Mouse (Mus musculus) right cerebral cortex, postnatal 25 days (tissue): ENCODE data around the gene Egfr.
A peak's percentile ranks its signal among the peaks of the same experiment; 100 is the strongest.

Experiments used
- DNase-seq: peaks from one replicate; pipeline ENCODE4 v3.0.0; 2022

Gene Egfr

DNA sequence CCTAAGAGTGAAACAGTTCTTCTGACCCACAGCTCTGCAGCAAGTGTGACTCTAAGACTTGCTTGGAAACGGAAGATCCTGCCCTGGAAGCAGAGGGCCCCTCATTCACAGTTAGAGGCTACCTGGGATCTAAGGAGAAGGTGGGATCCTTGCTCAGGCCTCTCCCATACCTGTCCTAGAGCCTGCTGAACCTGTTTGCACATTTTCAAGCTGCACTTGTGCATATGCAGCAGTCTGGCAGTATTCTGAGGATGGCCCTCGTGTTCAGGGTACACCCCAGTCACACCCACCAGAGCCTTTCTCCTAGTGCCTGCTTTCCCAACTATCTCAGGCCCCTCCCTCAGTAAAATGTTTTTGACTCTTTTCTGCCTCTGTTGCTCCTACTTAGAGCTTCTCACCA is 29.6 kb downstream of the Egfr start:
- DNase-seq, result no peak

DNA sequence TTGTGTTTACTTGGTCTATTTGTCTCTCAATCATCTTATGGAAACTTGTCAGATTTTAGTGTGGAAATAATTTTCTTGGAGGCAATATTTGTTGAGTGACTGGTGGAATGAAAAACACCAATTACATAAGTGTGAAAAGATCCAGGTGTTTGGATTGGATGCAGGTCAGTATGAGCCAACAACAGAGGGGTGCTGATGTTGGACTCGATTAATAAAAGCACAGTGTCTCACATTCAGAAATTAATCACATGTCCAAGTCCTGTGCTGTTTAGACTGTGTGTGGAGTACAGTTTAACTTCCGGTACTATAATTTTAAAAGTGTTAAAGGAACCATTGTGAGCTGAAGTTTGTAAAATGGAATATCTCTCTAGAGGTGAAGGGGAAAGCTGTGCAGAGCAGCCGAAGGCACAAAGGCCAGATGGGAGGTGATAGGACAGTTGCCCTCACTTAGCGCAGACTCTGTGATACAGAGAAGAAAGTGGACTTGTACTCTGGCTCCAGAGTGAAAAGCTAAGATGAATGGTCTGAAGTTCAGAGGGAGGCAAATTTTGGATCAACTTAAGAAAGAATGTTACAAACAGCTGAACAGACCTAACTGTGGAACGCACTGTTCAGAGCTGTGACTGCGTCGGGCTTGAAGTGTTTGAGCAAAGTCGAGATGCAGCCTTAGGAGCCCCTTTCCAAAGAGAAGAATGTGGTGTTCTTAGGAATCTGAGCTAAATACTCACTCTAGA is 32.1 kb downstream of the Egfr start:
- no peak for DNase-seq

DNA sequence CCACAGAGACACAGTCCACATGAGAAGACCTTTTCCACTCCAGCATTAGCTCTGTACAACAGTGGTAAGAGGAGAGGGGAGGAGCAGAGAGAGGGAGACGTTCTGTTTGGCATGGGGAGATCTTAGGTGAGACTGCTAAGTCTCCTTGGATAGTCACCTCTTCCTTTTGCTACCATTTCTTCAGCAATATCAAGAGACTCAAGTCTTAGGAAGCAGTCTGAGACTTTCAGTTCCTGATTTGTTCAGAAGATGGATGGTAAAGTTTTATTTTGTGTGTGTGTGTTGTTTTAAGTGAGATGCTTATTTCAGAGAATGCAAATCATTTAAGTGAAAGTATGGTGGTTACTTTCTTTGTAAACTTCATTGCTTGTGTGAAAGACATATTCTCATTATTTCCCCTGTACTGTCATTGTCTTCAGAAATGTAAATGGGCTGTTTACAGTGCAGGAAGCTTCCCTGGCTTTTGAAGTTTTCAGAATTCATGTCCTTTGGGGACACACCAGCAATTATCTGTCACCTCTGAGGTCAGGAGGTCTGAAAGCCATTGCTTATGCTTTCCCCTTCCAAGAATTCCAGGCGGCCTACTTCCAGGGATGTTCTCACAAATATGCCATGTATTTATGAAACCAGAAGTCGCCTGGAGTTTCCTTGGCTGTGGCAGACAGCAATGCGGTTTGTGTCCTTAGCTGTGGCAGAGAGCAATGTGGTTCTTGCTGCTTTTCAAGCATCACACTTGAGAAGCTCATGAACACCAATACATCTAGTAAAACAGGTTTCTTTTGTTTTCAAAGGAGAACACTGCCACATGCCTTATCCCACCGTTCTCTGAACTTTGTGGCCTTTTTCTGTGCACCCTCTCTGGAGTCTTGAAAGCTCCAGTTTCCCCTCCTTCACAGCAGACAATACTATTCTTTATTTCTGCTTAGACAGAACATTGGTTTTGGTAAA is 40.9 kb downstream of the Egfr start:
- DNase-seq, result no peak

DNA sequence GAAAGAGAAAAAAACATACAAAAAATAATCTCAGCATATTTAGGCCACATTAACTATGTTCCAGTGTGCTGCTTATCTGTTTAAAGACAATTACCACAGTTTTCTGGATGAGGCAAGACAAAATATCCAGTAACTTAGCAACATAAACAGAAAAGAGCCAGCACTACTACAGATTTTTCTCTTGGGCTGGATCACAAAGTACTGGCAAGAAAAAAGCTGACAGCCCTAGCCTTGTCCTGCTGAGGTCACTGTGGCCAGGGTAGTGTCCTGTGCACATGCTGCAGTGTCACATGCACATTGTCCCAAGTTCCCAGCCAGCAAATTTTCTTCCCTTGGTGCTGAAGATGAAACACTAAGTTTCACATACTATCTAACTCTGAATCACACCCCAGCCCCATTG is 43.0 kb downstream of the Egfr start:
- no peak for DNase-seq

DNA sequence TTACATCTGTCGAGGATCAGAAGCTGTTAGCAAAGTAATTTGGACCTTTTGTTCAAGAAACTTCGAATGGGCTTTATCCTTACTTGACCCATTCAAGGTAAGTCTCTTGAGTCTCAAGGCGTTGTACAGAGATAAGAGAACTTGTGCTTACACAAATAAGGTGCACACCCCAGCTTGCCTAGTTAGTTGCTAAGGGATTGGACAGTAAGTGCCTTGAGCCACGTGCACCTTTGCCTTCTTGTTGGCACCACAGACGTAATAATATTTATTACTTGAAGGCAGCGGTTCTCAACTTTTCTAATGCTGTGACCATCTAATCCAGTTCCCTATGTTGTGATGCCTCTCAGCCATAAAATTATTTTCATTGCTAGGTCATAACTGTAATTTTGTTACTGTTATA is 43.5 kb downstream of the Egfr start:
- DNase-seq, result no peak

DNA sequence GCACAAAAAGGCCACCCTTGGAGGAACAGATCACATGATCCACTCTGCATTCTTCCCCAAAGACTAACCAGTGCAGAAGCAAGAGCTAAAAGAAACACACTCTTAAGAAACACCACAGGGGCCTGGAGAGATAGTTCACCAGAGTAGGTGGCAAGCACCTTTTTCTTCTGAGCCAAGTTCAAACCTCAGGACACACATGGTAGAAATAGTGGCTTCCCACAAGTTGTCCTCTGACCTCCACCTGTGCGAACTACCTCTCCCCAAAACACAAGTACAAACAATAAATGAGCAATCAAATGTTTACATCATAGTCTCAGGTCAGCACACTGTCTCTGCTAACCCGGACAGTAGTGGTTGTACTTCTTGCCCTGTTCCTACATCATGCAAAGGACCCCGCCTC is 45.5 kb downstream of the Egfr start:
- no peak for DNase-seq

- no peak for DNase-seq
These were observed 46.1 kb downstream of the Egfr start for GRCm38 (mm10) chr11:16798136-16798535.

DNA sequence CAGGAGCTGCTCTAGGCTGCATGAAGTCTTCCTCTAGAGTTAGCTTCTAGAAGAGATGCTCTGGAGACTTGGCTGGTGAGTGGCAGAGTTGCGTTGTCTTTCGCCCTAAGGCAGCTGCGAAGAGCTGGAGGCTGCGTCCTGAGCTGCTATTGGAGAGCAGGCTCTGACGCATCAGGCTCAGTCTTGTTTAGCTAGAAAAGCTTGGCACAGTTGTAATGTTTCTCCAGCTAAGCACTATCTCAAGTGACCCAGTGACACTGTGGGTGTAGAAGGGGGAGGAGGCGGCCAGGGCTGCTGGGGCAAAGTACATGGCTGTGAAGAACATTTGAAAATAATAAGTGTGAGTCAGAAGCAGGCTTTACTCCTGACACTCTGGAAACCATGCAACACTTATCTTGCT is 48.5 kb downstream of the Egfr start:
- no peak for DNase-seq

DNA sequence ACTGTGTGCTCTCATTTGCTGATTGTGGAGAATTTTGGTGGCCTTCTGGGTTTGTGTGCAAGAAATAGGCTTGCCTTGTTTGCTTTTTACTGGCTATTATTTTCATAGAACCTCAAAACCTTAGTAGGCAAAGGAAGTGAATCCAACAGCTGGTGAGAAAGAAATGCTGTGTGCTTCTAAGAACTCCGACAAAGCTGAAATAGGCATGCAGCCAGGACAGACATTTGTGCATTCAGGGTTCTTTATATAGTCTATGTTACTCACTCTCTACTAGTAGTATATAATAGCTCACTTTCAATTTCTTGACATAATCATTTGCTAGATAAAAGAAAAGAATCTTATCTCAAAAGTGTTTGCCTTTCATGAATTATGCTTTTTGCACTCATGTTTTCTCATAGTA is 50.7 kb downstream of the Egfr start:
- DNase-seq, result peak; percentile 47

GRCm38 (mm10) chr11:16804016-16804415 is 52.0 kb downstream of the Egfr start:
- no peak for DNase-seq

DNA sequence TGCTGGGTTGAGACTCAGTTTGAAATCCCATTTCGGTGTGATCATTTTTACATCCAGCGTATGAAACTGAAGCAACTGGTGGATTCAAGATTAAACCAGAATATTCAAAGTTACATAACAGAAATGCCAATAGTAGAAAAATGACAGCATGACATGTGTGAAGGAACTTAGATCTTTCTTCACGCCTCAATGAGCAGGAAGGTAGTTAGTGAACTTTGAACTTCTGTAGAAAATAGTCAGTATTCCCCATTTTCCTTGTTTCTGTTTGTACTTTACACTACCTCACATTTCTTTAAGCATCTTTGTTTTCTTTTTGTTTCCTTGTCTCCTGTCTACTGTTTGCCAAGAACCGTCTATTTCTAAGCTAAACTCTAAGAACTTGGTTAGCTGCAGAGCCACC is 53.9 kb downstream of the Egfr start:
- no peak for DNase-seq

- DNase-seq, result no peak
These were observed 57.4 kb downstream of the Egfr start for GRCm38 (mm10) chr11:16809161-16809967.

DNA sequence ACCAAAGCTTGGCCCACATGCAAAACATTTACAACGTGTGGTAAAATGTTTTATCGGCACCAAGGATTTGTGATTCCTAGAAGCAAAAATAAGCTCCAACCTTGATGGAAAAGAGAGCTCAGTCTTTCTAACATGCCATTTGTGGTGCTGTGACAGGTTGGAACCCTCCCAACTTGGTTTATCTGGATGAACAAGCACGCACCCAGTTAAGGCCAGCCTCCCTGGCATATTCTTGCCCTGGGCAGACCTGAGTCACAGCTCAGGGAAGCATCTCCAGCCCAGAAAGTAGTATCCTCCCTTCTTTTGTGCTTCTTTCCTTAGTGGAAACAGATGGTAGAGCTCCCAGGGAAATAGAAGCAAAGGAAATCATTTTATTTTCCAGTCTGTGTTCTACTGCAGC is 58.1 kb downstream of the Egfr start:
- DNase-seq, result no peak

- DNase-seq, result no peak
These were observed 61.3 kb downstream of the Egfr start for GRCm38 (mm10) chr11:16813298-16813697.

- DNase-seq, result no peak
These were observed 64.4 kb downstream of the Egfr start for GRCm38 (mm10) chr11:16816414-16816813.

DNA sequence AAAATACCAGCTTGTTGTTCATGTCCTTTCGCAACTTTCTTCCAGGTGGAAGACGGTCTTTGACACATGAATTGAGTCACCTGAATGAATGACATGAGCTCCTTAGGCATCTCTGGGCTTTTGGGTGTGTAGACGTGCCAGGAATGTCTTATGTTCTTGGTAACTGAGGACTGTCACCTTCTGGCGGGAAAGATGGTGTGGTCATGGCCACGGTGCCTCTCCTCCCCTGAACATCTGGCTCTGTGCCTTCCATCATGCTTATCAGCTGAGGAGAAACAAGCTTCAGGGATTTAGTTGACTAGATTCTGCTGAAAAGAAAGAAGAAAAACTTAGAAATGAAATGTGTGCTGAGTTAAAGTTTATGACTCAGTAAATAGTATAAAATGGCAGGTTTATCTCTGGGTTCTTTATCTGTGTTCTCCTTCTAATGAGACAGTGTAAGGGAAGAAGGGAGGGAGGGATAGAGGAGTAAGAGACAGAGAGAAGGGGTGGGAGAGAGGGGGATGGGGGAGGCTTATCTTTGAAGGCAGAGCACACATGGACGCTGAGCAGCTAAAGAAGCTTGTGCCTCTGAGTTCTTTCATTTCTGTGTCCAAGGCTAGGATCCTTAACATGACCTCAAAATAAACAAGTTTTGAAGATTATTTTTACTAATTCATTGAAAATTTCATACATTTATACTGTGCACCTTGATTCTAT is 65.5 kb downstream of the Egfr start:
- DNase-seq, result no peak

DNA sequence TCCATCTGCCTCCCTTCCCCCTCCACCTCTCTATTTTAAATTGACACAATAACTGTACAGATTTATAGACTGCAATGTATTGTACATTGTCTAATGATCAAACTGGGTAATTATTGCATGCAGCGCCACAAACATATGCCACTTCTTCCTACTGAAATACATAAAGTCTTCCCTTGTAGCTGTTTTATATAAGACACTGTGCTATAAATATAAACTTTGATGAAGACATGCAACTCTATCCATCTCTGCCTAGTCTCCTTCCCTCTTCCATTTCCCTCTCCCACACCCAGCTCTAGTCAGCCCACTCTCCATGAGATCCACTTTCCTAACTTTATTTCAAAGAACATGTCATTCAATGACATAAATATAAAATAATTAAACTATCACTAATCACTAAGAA is 67.4 kb downstream of the Egfr start:
- no peak for DNase-seq

- DNase-seq, result no peak
These were observed 68.1 kb downstream of the Egfr start for GRCm38 (mm10) chr11:16820138-16820537.

GRCm38 (mm10) chr11:16821668-16822254 is 69.8 kb downstream of the Egfr start:
- DNase-seq, result no peak

GRCm38 (mm10) chr11:16823830-16824545 is 72.0 kb downstream of the Egfr start:
- no peak for DNase-seq

DNA sequence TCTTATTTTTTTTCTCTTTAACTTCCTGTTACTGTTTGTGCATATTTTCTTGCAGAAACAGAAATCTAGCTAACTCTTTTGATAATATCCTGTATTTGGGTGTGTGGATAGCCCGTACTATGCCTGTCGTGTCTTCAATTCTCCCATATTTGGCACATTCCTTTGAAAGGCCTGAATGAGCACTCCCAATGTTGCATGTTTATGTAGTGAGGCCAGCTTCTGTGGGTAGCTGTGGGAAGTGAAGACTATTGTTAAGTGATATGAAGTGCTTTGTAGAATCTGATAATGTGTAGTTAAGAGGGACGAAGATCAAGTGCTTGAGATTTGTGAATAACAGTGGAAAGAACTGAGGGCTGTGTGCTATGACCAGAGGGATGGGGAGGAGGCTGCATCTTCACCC is 77.5 kb downstream of the Egfr start:
- DNase-seq, result no peak
